Mouse (Mus musculus) G1E (cell line): ENCODE measurements around the gene Tmem240.
"Not testable (repeated sequence)": the region's sequence is repeated elsewhere in the genome, so short reads cannot be mapped to it uniquely, and the experiment has no call there.

Source experiments
- CTCF ChIP-seq: IDR thresholded peaks from 2 replicates; pipeline ENCODE4 v1.5.1; 2012; ENCODE audit warnings: low read depth, low read length, inconsistent platforms, mixed read lengths
- GATA1 ChIP-seq: IDR thresholded peaks from 2 replicates; pipeline ENCODE4 v1.6.1; 2012; ENCODE audit warnings: borderline replicate concordance, low read length, inconsistent platforms, mixed read lengths
- TAL1 ChIP-seq: conservative IDR thresholded peaks from 2 replicates; pipeline ENCODE4 v1.6.1; 2012; ENCODE audit warnings: low read depth, low read length, inconsistent platforms, mixed read lengths

DNA sequence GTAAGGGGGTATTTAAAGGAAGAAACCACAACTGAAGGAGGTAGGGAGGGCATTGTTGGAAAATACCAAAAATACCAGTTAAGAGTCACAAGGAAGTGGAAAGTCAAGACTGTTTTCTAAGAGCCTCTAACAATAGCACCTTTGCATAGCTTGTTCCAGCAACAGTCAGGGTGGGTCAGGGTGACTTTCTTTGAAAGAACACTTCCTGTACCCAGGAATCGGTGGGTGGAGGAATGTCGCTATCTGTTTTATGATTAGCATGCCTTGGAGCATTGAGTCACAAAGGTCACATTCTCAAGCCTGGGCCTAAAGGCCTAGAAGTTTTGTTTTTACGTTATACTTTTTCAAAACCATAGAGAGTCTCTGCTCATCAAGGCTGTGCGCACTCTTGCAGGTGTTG lies 46.8 kb upstream of the Tmem240 start:
- not testable (repeated sequence) for TF ChIP-seq CTCF, TAL1, GATA1
